Mouse (Mus musculus): Measurements from ENCODE around the gene Acsf3. TPM values are rescaled to one million over a fixed set of nuclear protein-coding genes. Genes with fewer than 3 reads are reported as not detected.

The Acsf3 gene
- total RNA-seq, 1 experiment from 2014 or later = 7.9 TPM

- no peak for ATAC-seq (replicated peaks; ENCODE audit: low read depth, poor library complexity, severe bottlenecking)
Measured at GRCm38 (mm10) chr8:122805349-122805748, 30.1 kb downstream of the Acsf3 start.

GRCm38 (mm10) chr8:122806956-122807538 lies 31.8 kb downstream of the Acsf3 start:
- no peak for ATAC-seq (replicated peaks; ENCODE audit: low read depth, poor library complexity, severe bottlenecking)

GRCm38 (mm10) chr8:122807907-122808306 lies 32.6 kb downstream of the Acsf3 start:
- no peak for ATAC-seq (replicated peaks; ENCODE audit: low read depth, poor library complexity, severe bottlenecking)

- no peak for ATAC-seq (replicated peaks; ENCODE audit: low read depth, poor library complexity, severe bottlenecking)
Measured at GRCm38 (mm10) chr8:122810376-122810775, 35.1 kb downstream of the Acsf3 start.

GRCm38 (mm10) chr8:122811870-122812494 lies 36.7 kb downstream of the Acsf3 start:
- ATAC-seq (replicated peaks; ENCODE audit: low read depth, poor library complexity, severe bottlenecking) = no peak

- 0 out of 2 replicates have a peak, but pooled peaks have one; percentile 53 for ATAC-seq (replicated peaks; ENCODE audit: low read depth, poor library complexity, severe bottlenecking)
Measured at GRCm38 (mm10) chr8:122812610-122813250, 37.4 kb downstream of the Acsf3 start.

- ATAC-seq (replicated peaks; ENCODE audit: low read depth, poor library complexity, severe bottlenecking) = no peak
Measured at GRCm38 (mm10) chr8:122814608-122815007, 39.3 kb downstream of the Acsf3 start.

- no peak for ATAC-seq (replicated peaks; ENCODE audit: low read depth, poor library complexity, severe bottlenecking)
Measured at GRCm38 (mm10) chr8:122816965-122817364, 41.7 kb downstream of the Acsf3 start.

GRCm38 (mm10) chr8:122817724-122818496 lies 42.6 kb downstream of the Acsf3 start:
- ATAC-seq (replicated peaks; ENCODE audit: low read depth, poor library complexity, severe bottlenecking) = no peak

GRCm38 (mm10) chr8:122819776-122820175 lies 44.5 kb downstream of the Acsf3 start:
- ATAC-seq (replicated peaks; ENCODE audit: low read depth, poor library complexity, severe bottlenecking) = no peak

- no peak for ATAC-seq (replicated peaks; ENCODE audit: low read depth, poor library complexity, severe bottlenecking)
Measured at GRCm38 (mm10) chr8:122824571-122824970, 49.3 kb downstream of the Acsf3 start.

GRCm38 (mm10) chr8:122824986-122825385 lies 49.7 kb downstream of the Acsf3 start:
- ATAC-seq (replicated peaks; ENCODE audit: low read depth, poor library complexity, severe bottlenecking) = no peak

- ATAC-seq (replicated peaks; ENCODE audit: low read depth, poor library complexity, severe bottlenecking) = peak; percentile 45
Measured at GRCm38 (mm10) chr8:122825408-122825807, 50.1 kb downstream of the Acsf3 start.

- ATAC-seq (replicated peaks; ENCODE audit: low read depth, poor library complexity, severe bottlenecking) = no peak
Measured at GRCm38 (mm10) chr8:122829396-122829795, 54.1 kb downstream of the Acsf3 start.

- peak; percentile 89 for ATAC-seq (replicated peaks; ENCODE audit: low read depth, poor library complexity, severe bottlenecking)
Measured at GRCm38 (mm10) chr8:122830349-122831061, 55.2 kb downstream of the Acsf3 start.

- ATAC-seq (replicated peaks; ENCODE audit: low read depth, poor library complexity, severe bottlenecking) = no peak
Measured at GRCm38 (mm10) chr8:122834416-122834815, 59.1 kb downstream of the Acsf3 start.

- peak; percentile 80 for ATAC-seq (replicated peaks; ENCODE audit: low read depth, poor library complexity, severe bottlenecking)
Measured at GRCm38 (mm10) chr8:122834971-122835370, 59.7 kb downstream of the Acsf3 start.

- no peak for ATAC-seq (replicated peaks; ENCODE audit: low read depth, poor library complexity, severe bottlenecking)
Measured at GRCm38 (mm10) chr8:122836199-122836598, 60.9 kb downstream of the Acsf3 start.

- no peak for ATAC-seq (replicated peaks; ENCODE audit: low read depth, poor library complexity, severe bottlenecking)
Measured at GRCm38 (mm10) chr8:122836696-122837095, 61.4 kb downstream of the Acsf3 start.

- no peak for ATAC-seq (replicated peaks; ENCODE audit: low read depth, poor library complexity, severe bottlenecking)
Measured at GRCm38 (mm10) chr8:122844161-122844560, 68.9 kb downstream of the Acsf3 start.
